Mouse (Mus musculus): ENCODE data around the gene Gm45021. TPM values are rescaled to one million over a fixed set of nuclear protein-coding genes. Genes with fewer than 3 reads are reported as not detected.
A peak's percentile ranks its signal among the peaks of the same experiment; 100 is the strongest.

Gm45021 gene
- polyA plus RNA-seq, 1 experiment from 2014 or later, result not detected

DNA sequence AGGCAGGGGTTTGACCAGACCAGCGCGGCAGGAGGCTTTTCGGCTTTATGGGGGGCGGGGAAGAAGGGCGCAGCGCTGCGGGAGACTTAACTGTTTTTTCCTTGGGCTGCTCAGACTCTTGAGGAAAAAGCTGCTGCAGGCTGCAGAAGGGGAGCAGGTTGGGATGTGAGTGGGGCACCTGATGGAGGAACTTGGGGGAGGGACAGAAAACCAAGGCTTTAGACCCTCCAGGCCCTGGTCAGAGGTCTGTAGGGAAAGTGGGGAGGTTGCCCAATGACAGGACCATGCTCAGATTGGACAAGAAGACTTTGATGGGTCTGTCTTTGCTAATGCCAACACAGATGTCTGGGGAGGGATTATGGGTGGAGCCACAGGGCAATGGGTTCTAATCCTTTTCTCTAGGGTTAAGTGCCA is 38.1 kb downstream of the Gm45021 start:
- H3K36me3 ChIP-seq (ENCODE audit: control insufficient read depth, insufficient read depth), result no peaks in the 10 kb centered on the region
- no peaks in the 10 kb centered on the region for H3K9me3 ChIP-seq (ENCODE audit: control insufficient read depth)
- H3K9ac ChIP-seq (ENCODE audit: low read depth, low read length), result no peak overlapping the region
- no peak for ATAC-seq
- H3K4me1 ChIP-seq (replicated peaks; ENCODE audit: control insufficient read depth, insufficient read depth, low read length), result 0 out of 2 replicates have a peak, but pooled peaks cover 2% of the 10 kb centered on the region
- TF ChIP-seq CTCF (IDR thresholded peaks at IDR 0.05; ENCODE audit: low read depth), result no peak
- H3K27me3 ChIP-seq (replicated peaks; ENCODE audit: control insufficient read depth, insufficient read depth, low read length), result peaks cover 5% of the 10 kb centered on the region
- 7% methylated on average over 7 of the region's 7 CpGs for WGBS
- H3K4me3 ChIP-seq (ENCODE audit: low read depth, low read length), result peak overlapping the region; percentile 45
- no peak overlapping the region for H3K27ac ChIP-seq (ENCODE audit: low read depth, low read length)
- H3K4me2 ChIP-seq (replicated peaks; ENCODE audit: low read depth), result peak overlapping the region; percentile 84

GRCm38 (mm10) chr6:48628377-48628776 is 39.0 kb downstream of the Gm45021 start:
- Histone ChIP-seq H3K27me3 (replicated peaks; ENCODE audit: control insufficient read depth, insufficient read depth, low read length) (peaks cover 5% of the 10 kb centered on the region), H3K4me1 (replicated peaks; ENCODE audit: control insufficient read depth, insufficient read depth, low read length) (0 out of 2 replicates have a peak, but pooled peaks cover 2% of the 10 kb centered on the region)

GRCm38 (mm10) chr6:48628808-48629660 is 39.6 kb downstream of the Gm45021 start:
- no peaks in the 10 kb centered on the region for H3K9me3 ChIP-seq (ENCODE audit: control insufficient read depth)
- H3K27ac ChIP-seq (ENCODE audit: low read depth, low read length), result no peak overlapping the region
- H3K4me1 ChIP-seq (replicated peaks; ENCODE audit: control insufficient read depth, insufficient read depth, low read length), result 0 out of 2 replicates have a peak, but pooled peaks cover 2% of the 10 kb centered on the region
- WGBS, result 10% methylated on average over 54 of the region's 54 CpGs
- H3K9ac ChIP-seq (ENCODE audit: low read depth, low read length), result no peak overlapping the region; the same call in 1 of the 2 replicates
- H3K36me3 ChIP-seq (ENCODE audit: control insufficient read depth, insufficient read depth), result no peaks in the 10 kb centered on the region
- H3K4me3 ChIP-seq (ENCODE audit: low read depth, low read length), result peak overlapping the region; percentile 26
- peaks cover 5% of the 10 kb centered on the region for H3K27me3 ChIP-seq (replicated peaks; ENCODE audit: control insufficient read depth, insufficient read depth, low read length)
- no peak for TF ChIP-seq CTCF (IDR thresholded peaks at IDR 0.05; ENCODE audit: low read depth)
- peak overlapping the region; percentile 67 for H3K4me2 ChIP-seq (replicated peaks; ENCODE audit: low read depth)
- no peak for ATAC-seq

More at GRCm38 (mm10) chr6:48628377-48628776, 39.0 kb downstream of the Gm45021 start:
- H3K9ac ChIP-seq (ENCODE audit: low read depth, low read length), result no peak overlapping the region
- 59% methylated on average over 3 of the region's 3 CpGs for WGBS
- H3K4me3 ChIP-seq (ENCODE audit: low read depth, low read length), result no peak overlapping the region
- no peak overlapping the region; the same call in 1 of the 2 replicates for H3K4me2 ChIP-seq (replicated peaks; ENCODE audit: low read depth)
- no peak for TF ChIP-seq CTCF (IDR thresholded peaks at IDR 0.05; ENCODE audit: low read depth)
- H3K27ac ChIP-seq (ENCODE audit: low read depth, low read length), result no peak overlapping the region
- H3K9me3 ChIP-seq (ENCODE audit: control insufficient read depth), result no peaks in the 10 kb centered on the region
- no peaks in the 10 kb centered on the region for H3K36me3 ChIP-seq (ENCODE audit: control insufficient read depth, insufficient read depth)
- ATAC-seq, result no peak

GRCm38 (mm10) chr6:48629661-48630034 is 40.2 kb downstream of the Gm45021 start:
- no peak for TF ChIP-seq CTCF (IDR thresholded peaks at IDR 0.05; ENCODE audit: low read depth)
- Histone ChIP-seq H3K9me3 (ENCODE audit: control insufficient read depth) (no peaks in the 10 kb centered on the region), H3K27ac (ENCODE audit: low read depth, low read length) (no peak overlapping the region), H3K9ac (ENCODE audit: low read depth, low read length) (no peak overlapping the region; the same call in 1 of the 2 replicates), H3K27me3 (replicated peaks; ENCODE audit: control insufficient read depth, insufficient read depth, low read length) (peaks cover 5% of the 10 kb centered on the region), H3K4me1 (replicated peaks; ENCODE audit: control insufficient read depth, insufficient read depth, low read length) (0 out of 2 replicates have a peak, but pooled peaks cover 2% of the 10 kb centered on the region), H3K4me3 (ENCODE audit: low read depth, low read length) (peak overlapping the region; percentile 26), H3K36me3 (ENCODE audit: control insufficient read depth, insufficient read depth) (no peaks in the 10 kb centered on the region), H3K4me2 (replicated peaks; ENCODE audit: low read depth) (peak overlapping the region; percentile 67)
- 31% methylated on average over 13 of the region's 13 CpGs for WGBS
- no peak for ATAC-seq

DNA sequence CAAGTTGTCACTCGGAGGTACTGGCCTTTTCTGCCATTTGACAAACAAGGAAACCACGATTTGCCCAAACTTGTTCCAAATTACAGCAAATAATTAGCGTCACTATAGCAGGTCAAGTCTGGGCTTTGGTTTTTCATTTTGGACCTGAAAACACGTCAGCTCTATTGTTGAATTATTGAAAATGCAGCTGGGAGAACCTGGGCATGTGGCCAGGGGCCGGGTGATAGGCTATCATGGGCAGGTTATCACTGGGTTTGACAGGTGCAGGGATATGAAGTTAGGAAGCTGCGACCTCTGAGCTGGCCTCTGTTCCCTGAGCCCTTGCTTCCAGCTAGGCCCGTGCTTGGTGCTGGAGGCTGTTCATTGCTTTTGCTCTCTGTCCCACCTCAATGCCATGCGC is 41.4 kb downstream of the Gm45021 start:
- TF ChIP-seq CTCF (IDR thresholded peaks at IDR 0.05; ENCODE audit: low read depth), result no peak
- 0 out of 2 replicates have a peak, but pooled peaks cover 2% of the 10 kb centered on the region for H3K4me1 ChIP-seq (replicated peaks; ENCODE audit: control insufficient read depth, insufficient read depth, low read length)
- WGBS, result 85% methylated on average over 8 of the region's 8 CpGs
- H3K4me2 ChIP-seq (replicated peaks; ENCODE audit: low read depth), result no peak overlapping the region
- H3K36me3 ChIP-seq (ENCODE audit: control insufficient read depth, insufficient read depth), result no peaks in the 10 kb centered on the region
- H3K27me3 ChIP-seq (replicated peaks; ENCODE audit: control insufficient read depth, insufficient read depth, low read length), result peaks cover 5% of the 10 kb centered on the region
- no peak for ATAC-seq
- H3K27ac ChIP-seq (ENCODE audit: low read depth, low read length), result no peak overlapping the region
- no peaks in the 10 kb centered on the region for H3K9me3 ChIP-seq (ENCODE audit: control insufficient read depth)
- no peak overlapping the region for H3K4me3 ChIP-seq (ENCODE audit: low read depth, low read length)
- H3K9ac ChIP-seq (ENCODE audit: low read depth, low read length), result no peak overlapping the region

DNA sequence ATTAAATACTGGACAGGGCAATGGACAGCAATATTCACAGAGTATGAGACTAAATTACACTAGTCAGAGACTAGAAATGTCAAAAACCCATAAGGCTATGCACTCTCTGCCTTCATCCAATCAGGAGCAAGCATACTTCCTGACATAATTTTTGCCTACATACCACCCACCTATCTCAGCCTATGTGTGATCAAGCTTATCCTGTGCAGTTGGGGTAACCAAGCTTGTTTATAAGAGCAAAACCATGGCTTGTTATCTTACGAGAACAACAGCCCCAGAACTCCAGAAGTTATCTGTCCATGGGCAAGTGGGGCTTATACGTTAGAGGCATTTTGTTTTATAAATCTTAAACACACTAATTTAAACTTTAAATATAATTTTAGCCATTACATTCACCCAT is 45.7 kb downstream of the Gm45021 start:
- no peak overlapping the region for H3K9ac ChIP-seq (ENCODE audit: low read depth, low read length)
- H3K4me1 ChIP-seq (replicated peaks; ENCODE audit: control insufficient read depth, insufficient read depth, low read length), result no peaks in the 10 kb centered on the region
- no peak for ATAC-seq
- 89% methylated on average over 2 of the region's 2 CpGs for WGBS
- no peaks in the 10 kb centered on the region for H3K9me3 ChIP-seq (ENCODE audit: control insufficient read depth)
- no peak overlapping the region for H3K27ac ChIP-seq (ENCODE audit: low read depth, low read length)
- no peak overlapping the region for H3K4me3 ChIP-seq (ENCODE audit: low read depth, low read length)
- no peaks in the 10 kb centered on the region for H3K27me3 ChIP-seq (replicated peaks; ENCODE audit: control insufficient read depth, insufficient read depth, low read length)
- TF ChIP-seq CTCF (IDR thresholded peaks at IDR 0.05; ENCODE audit: low read depth), result no peak
- H3K4me2 ChIP-seq (replicated peaks; ENCODE audit: low read depth), result no peak overlapping the region
- H3K36me3 ChIP-seq (ENCODE audit: control insufficient read depth, insufficient read depth), result no peaks in the 10 kb centered on the region

All from intestine, postnatal 0 days (tissue).